Mouse (Mus musculus): ENCODE data around the gene Cfap43. TPM values are rescaled to one million over a fixed set of nuclear protein-coding genes. Genes with fewer than 3 reads are reported as not detected.

Gene Cfap43
- polyA plus RNA-seq, 1 experiment from 2014 or later = 0.54 TPM

DNA sequence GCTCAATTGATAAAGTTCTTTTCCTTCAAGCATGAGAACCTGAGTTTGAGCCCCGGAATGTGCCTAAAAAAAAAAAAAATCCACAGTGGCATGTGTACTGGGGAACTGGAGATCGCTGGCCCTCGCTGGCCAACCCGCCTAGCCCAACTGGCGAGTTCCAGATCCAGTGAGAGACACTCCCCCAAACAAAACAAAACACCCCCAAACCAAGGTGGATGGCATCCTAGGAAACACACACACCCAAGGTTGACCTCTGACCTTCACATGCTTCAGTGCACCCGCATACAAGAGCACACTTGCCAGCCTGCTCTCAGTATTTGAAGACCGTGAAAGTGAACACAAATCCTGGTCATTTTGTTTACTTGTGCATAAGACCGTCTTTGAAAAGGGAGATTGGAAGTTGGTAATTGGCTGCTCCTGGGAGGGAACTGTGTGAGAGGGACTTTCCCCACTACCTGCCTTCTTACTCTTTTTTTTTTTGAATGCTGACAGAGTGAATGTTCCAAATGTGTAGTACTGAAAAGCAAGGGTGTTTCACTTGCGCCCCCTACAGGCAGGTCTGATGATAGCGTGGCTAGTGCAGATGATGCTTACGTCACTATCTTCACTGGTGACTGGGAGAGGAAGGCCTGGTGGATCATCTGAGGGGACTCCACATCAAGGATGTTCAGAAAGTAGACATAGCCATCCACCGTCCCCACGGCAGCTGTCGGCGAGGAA lies 123.9 kb downstream of the Cfap43 start:
- ATAC-seq (ENCODE audit: low FRiP score) = no peak
- Histone ChIP-seq H3K9ac (ENCODE audit: low read depth, low read length) (no peak overlapping the region), H3K36me3 (ENCODE audit: control insufficient read depth, insufficient read depth, low read length) (no peaks in the 10 kb centered on the region), H3K9me3 (ENCODE audit: control insufficient read depth, low read length) (no peaks in the 10 kb centered on the region), H3K4me1 (replicated peaks; ENCODE audit: control insufficient read depth, insufficient read depth, low read length) (no peaks in the 10 kb centered on the region), H3K27ac (ENCODE audit: low read depth, low read length) (no peak overlapping the region), H3K4me3 (ENCODE audit: low read depth, low read length) (no peak overlapping the region), H3K27me3 (ENCODE audit: control insufficient read depth, insufficient read depth, low read length) (no peaks in the 10 kb centered on the region), H3K4me2 (replicated peaks; ENCODE audit: low read depth, low read length) (no peak overlapping the region)
- 30% methylated on average over 15 of the region's 15 CpGs for WGBS
- DNase-seq (ENCODE audit: low spot score) = peak; percentile 75

GRCm38 (mm10) chr19:47794331-47794730 lies 124.8 kb downstream of the Cfap43 start:
- H3K4me3 ChIP-seq (ENCODE audit: low read depth, low read length) = no peak overlapping the region
- H3K36me3 ChIP-seq (ENCODE audit: control insufficient read depth, insufficient read depth, low read length) = no peaks in the 10 kb centered on the region
- no peaks in the 10 kb centered on the region for H3K4me1 ChIP-seq (replicated peaks; ENCODE audit: control insufficient read depth, insufficient read depth, low read length)
- H3K27me3 ChIP-seq (ENCODE audit: control insufficient read depth, insufficient read depth, low read length) = no peaks in the 10 kb centered on the region
- ATAC-seq (ENCODE audit: low FRiP score) = no peak
- no peak overlapping the region for H3K27ac ChIP-seq (ENCODE audit: low read depth, low read length)
- no peak overlapping the region for H3K4me2 ChIP-seq (replicated peaks; ENCODE audit: low read depth, low read length)
- 20% methylated on average over 4 of the region's 5 CpGs for WGBS
- no peaks in the 10 kb centered on the region for H3K9me3 ChIP-seq (ENCODE audit: control insufficient read depth, low read length)
- no peak overlapping the region for H3K9ac ChIP-seq (ENCODE audit: low read depth, low read length)
- peak; percentile 10 for DNase-seq (ENCODE audit: low spot score)

DNA sequence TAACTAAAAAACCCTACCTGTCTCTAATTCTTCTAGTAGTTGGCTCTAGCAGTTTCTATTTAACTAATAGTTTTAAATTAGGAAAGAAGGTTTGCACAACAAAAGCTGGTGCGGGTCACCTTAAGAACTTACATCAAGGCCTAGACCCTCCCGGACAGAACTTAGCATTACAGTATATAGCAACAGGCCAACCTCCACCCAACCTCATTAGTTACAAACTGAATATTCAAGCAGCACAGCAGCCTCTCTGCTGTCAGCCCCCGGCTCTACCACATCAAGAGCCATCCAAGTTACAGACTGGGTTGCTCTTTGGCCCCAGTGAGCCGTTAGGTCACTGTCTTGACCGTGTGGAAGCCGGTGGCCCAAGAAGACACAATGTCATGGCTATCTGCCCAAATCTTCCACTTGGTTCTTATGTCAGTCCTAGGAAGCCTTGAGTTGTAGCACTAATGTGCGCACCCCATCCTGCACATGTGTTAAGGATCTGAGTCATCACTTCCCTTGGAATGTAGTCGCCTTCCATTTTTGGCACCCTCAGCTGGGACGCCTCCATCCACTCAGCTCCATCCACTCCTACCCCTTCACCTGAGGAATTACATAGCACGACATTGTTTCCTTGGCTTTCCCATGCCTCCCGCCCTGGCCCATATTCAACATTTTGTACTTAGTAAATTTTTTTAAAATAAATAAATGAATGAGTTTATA lies 128.6 kb downstream of the Cfap43 start:
- no peaks in the 10 kb centered on the region for H3K4me1 ChIP-seq (replicated peaks; ENCODE audit: control insufficient read depth, insufficient read depth, low read length)
- no peaks in the 10 kb centered on the region for H3K9me3 ChIP-seq (ENCODE audit: control insufficient read depth, low read length)
- no peak overlapping the region for H3K4me2 ChIP-seq (replicated peaks; ENCODE audit: low read depth, low read length)
- ATAC-seq (ENCODE audit: low FRiP score) (no peak), DNase-seq (ENCODE audit: low spot score) (no peak)
- WGBS = 93% methylated on average over 11 of the region's 11 CpGs
- no peak overlapping the region for H3K4me3 ChIP-seq (ENCODE audit: low read depth, low read length)
- no peak overlapping the region for H3K27ac ChIP-seq (ENCODE audit: low read depth, low read length)
- H3K36me3 ChIP-seq (ENCODE audit: control insufficient read depth, insufficient read depth, low read length) = no peaks in the 10 kb centered on the region
- H3K9ac ChIP-seq (ENCODE audit: low read depth, low read length) = no peak overlapping the region
- H3K27me3 ChIP-seq (ENCODE audit: control insufficient read depth, insufficient read depth, low read length) = no peaks in the 10 kb centered on the region

DNA sequence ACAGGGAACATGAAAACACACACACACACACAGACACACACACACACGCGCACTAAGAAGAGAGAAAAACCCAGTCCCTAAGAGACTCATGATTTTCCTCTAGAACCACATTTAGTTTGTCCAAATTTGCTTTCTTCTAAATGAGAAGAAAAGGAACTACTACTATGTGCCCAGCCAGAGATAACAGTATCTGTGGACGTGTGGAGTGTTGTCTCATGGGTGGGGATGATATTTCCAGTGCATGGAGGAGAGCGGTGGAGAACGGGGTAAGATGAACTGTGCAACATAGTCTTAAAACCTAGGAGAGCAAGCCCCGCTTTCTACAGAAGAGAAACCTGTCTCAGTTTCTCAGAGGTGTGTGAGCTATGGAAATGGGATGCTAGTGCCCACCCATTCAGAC lies 135.2 kb downstream of the Cfap43 start:
- Histone ChIP-seq H3K4me2 (replicated peaks; ENCODE audit: low read depth, low read length) (no peak overlapping the region), H3K9me3 (ENCODE audit: control insufficient read depth, low read length) (no peaks in the 10 kb centered on the region), H3K9ac (ENCODE audit: low read depth, low read length) (no peak overlapping the region), H3K36me3 (ENCODE audit: control insufficient read depth, insufficient read depth, low read length) (no peaks in the 10 kb centered on the region), H3K4me1 (replicated peaks; ENCODE audit: control insufficient read depth, insufficient read depth, low read length) (no peaks in the 10 kb centered on the region), H3K4me3 (ENCODE audit: low read depth, low read length) (no peak overlapping the region), H3K27me3 (ENCODE audit: control insufficient read depth, insufficient read depth, low read length) (no peaks in the 10 kb centered on the region), H3K27ac (ENCODE audit: low read depth, low read length) (no peak overlapping the region)
- no peak for ATAC-seq (ENCODE audit: low FRiP score)
- DNase-seq (ENCODE audit: low spot score) = no peak
- WGBS = 95% methylated on average over 6 of the region's 6 CpGs

DNA sequence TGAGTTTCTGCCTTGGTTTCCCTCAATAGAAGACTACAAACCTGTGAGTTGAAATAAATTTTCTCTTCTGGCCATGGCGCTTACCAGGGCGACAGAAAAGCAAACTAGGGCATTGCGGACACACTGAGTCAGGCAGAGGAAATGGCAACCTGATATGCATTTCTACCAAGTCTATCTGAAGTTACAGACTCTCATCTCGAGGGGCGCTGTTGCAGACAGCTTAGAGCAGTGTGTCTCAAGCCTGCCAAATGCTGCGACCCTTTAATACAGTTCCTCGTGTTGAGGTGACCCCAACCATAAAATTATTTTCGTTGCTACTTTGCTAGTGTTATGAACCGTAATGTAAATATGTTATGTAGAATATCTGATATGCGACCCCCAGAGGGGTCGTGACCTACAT lies 138.1 kb downstream of the Cfap43 start:
- ATAC-seq (ENCODE audit: low FRiP score) (no peak), DNase-seq (ENCODE audit: low spot score) (no peak)
- Histone ChIP-seq H3K36me3 (ENCODE audit: control insufficient read depth, insufficient read depth, low read length) (no peaks in the 10 kb centered on the region), H3K9ac (ENCODE audit: low read depth, low read length) (no peak overlapping the region), H3K9me3 (ENCODE audit: control insufficient read depth, low read length) (no peaks in the 10 kb centered on the region), H3K27ac (ENCODE audit: low read depth, low read length) (no peak overlapping the region), H3K4me3 (ENCODE audit: low read depth, low read length) (no peak overlapping the region), H3K27me3 (ENCODE audit: control insufficient read depth, insufficient read depth, low read length) (no peaks in the 10 kb centered on the region), H3K4me2 (replicated peaks; ENCODE audit: low read depth, low read length) (no peak overlapping the region), H3K4me1 (replicated peaks; ENCODE audit: control insufficient read depth, insufficient read depth, low read length) (no peaks in the 10 kb centered on the region)
- WGBS = 74% methylated on average over 11 of the region's 11 CpGs

- Histone ChIP-seq H3K27me3 (ENCODE audit: control insufficient read depth, insufficient read depth, low read length) (no peaks in the 10 kb centered on the region), H3K36me3 (ENCODE audit: control insufficient read depth, insufficient read depth, low read length) (no peaks in the 10 kb centered on the region), H3K4me3 (ENCODE audit: low read depth, low read length) (no peak overlapping the region), H3K4me2 (replicated peaks; ENCODE audit: low read depth, low read length) (no peak overlapping the region), H3K9ac (ENCODE audit: low read depth, low read length) (no peak overlapping the region), H3K4me1 (replicated peaks; ENCODE audit: control insufficient read depth, insufficient read depth, low read length) (no peaks in the 10 kb centered on the region), H3K9me3 (ENCODE audit: control insufficient read depth, low read length) (no peaks in the 10 kb centered on the region), H3K27ac (ENCODE audit: low read depth, low read length) (no peak overlapping the region)
- WGBS = 90% methylated on average over 7 of the region's 7 CpGs
- ATAC-seq (ENCODE audit: low FRiP score) (no peak), DNase-seq (ENCODE audit: low spot score) (no peak)
These were observed 138.9 kb downstream of the Cfap43 start for GRCm38 (mm10) chr19:47780145-47780544.

DNA sequence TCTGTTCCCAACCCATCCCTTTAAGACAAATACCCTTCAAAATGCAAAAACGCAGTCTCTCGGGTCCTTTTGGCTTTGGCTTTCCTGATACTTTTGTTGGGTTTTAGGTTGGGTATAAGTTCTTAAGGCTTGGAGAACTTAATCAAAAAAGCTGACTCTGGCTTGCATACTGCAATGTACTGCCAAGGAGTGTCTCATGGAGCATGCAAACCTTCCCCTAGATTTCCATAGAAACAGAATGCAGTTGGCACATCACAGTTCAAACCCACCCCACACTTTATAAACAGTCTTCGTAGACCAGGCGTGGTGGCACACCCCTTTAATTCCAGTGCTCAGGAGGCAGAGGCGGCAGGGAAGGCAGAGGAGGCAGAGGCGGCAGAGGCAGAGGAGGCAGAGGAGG lies 141.2 kb downstream of the Cfap43 start:
- 83% methylated on average over 6 of the region's 6 CpGs for WGBS
- no peak overlapping the region for H3K4me2 ChIP-seq (replicated peaks; ENCODE audit: low read depth, low read length)
- H3K27me3 ChIP-seq (ENCODE audit: control insufficient read depth, insufficient read depth, low read length) = no peaks in the 10 kb centered on the region
- no peaks in the 10 kb centered on the region for H3K9me3 ChIP-seq (ENCODE audit: control insufficient read depth, low read length)
- no peaks in the 10 kb centered on the region for H3K36me3 ChIP-seq (ENCODE audit: control insufficient read depth, insufficient read depth, low read length)
- H3K4me3 ChIP-seq (ENCODE audit: low read depth, low read length) = no peak overlapping the region
- no peak for ATAC-seq (ENCODE audit: low FRiP score)
- no peak overlapping the region for H3K27ac ChIP-seq (ENCODE audit: low read depth, low read length)
- no peaks in the 10 kb centered on the region for H3K4me1 ChIP-seq (replicated peaks; ENCODE audit: control insufficient read depth, insufficient read depth, low read length)
- no peak for DNase-seq (ENCODE audit: low spot score)
- H3K9ac ChIP-seq (ENCODE audit: low read depth, low read length) = no peak overlapping the region

DNA sequence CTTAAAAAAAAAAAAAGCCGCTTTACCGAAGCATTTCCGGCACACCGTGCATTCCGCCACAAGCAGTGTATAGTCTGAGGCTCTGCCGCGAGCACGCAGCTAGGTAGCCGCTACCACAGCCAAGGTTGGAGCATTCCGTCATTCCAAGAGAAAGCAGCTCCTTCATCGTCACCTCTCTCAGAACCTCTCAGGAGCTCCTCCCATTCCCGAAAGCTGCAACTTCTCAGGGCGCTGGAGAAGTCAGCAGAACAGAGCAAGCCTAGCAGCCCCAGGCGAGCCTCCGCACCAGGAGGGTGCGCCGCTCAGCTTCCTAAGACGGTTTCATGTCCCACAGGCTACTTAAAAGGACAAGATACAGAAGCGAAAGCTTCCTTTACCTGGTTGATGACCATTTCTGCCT lies 163.5 kb downstream of the Cfap43 start:
- Histone ChIP-seq H3K36me3 (ENCODE audit: control insufficient read depth, insufficient read depth, low read length) (no peaks in the 10 kb centered on the region), H3K4me3 (ENCODE audit: low read depth, low read length) (no peak overlapping the region), H3K27me3 (ENCODE audit: control insufficient read depth, insufficient read depth, low read length) (no peaks in the 10 kb centered on the region), H3K9ac (ENCODE audit: low read depth, low read length) (no peak overlapping the region), H3K9me3 (ENCODE audit: control insufficient read depth, low read length) (no peaks in the 10 kb centered on the region), H3K4me1 (replicated peaks; ENCODE audit: control insufficient read depth, insufficient read depth, low read length) (no peaks in the 10 kb centered on the region), H3K4me2 (replicated peaks; ENCODE audit: low read depth, low read length) (no peak overlapping the region), H3K27ac (ENCODE audit: low read depth, low read length) (no peak overlapping the region)
- 67% methylated on average over 19 of the region's 19 CpGs for WGBS
- no peak for ATAC-seq (ENCODE audit: low FRiP score)
- DNase-seq (ENCODE audit: low spot score) = no peak

- ATAC-seq (ENCODE audit: low FRiP score) (no peak), DNase-seq (ENCODE audit: low spot score) (no peak)
- Histone ChIP-seq H3K4me1 (replicated peaks; ENCODE audit: control insufficient read depth, insufficient read depth, low read length) (no peaks in the 10 kb centered on the region), H3K4me3 (ENCODE audit: low read depth, low read length) (no peak overlapping the region), H3K36me3 (ENCODE audit: control insufficient read depth, insufficient read depth, low read length) (no peaks in the 10 kb centered on the region), H3K9me3 (ENCODE audit: control insufficient read depth, low read length) (no peaks in the 10 kb centered on the region), H3K4me2 (replicated peaks; ENCODE audit: low read depth, low read length) (no peak overlapping the region), H3K27ac (ENCODE audit: low read depth, low read length) (no peak overlapping the region), H3K9ac (ENCODE audit: low read depth, low read length) (no peak overlapping the region), H3K27me3 (ENCODE audit: control insufficient read depth, insufficient read depth, low read length) (no peaks in the 10 kb centered on the region)
- 89% methylated on average over 9 of the region's 9 CpGs for WGBS
These were observed 164.2 kb downstream of the Cfap43 start for GRCm38 (mm10) chr19:47754931-47755330.
